Mouse (Mus musculus) liver, adult 2 months (tissue): Measurements from ENCODE around the gene Zdhhc4.
A peak's percentile ranks its signal among the peaks of the same experiment; 100 is the strongest.

Source experiments
- CTCF ChIP-seq: fragments of 200-500 bp; IDR thresholded peaks from 2 replicates; pipeline ENCODE4 v1.5.1; 2011; ENCODE audit warnings: low read depth, low read length, control low read depth
- POLR2A ChIP-seq: fragments of 200-500 bp; IDR thresholded peaks from 2 replicates; pipeline ENCODE4 v1.6.1; 2011; ENCODE audit warnings: low read length, control low read depth; ENCODE audit not compliant: insufficient read depth; ENCODE audit errors: extremely low read depth

- TF ChIP-seq POLR2A (no peak), CTCF (peak; percentile 77)
Observed at GRCm38 (mm10) chr5:143299686-143300085, 29.4 kb downstream of the Zdhhc4 start.
